ENCODE assay signal across 17 mouse cellular contexts in genomic region chr15:62265484-62265937, GRCm38 (mm10).
DNase-seq lines count a peak whose midpoint lies in the region; ATAC-seq and TF ChIP-seq lines count a peak whose summit lies in the region.
"Had no signal": no experiment of that assay in that cellular context is flagged by ENCODE, and none has a peak within 500 bp of the region (broad histone marks: within the 10 kb centered on the region; RNA-seq: fewer than 3 reads in every experiment).

No protein-coding gene starts in this region.

- H3K9ac ChIP-seq in kidney, embryonic 15.5 days, result no peak overlapping the region
- no peak overlapping the region for H3K9ac ChIP-seq in kidney, postnatal 0 days (ENCODE audit: low read depth, low read length)
- no peak overlapping the region for H3K9ac ChIP-seq in hindbrain, embryonic 13.5 days
- H3K9ac ChIP-seq: embryonic facial prominence, embryonic 15.5 days; forebrain, embryonic 13.5 days; hindbrain, embryonic 14.5 days; limb, embryonic 12.5 days; liver, embryonic 15.5 days had no signal

- H3K27me3 ChIP-seq in kidney, embryonic 15.5 days, result no peaks in the 10 kb centered on the region
- H3K27me3 ChIP-seq in kidney, postnatal 0 days (ENCODE audit: insufficient read depth, low read length), result no peaks in the 10 kb centered on the region
- H3K27me3 ChIP-seq in splenic B cell, adult 2 months (ENCODE audit: control insufficient read depth, insufficient read depth, low read length, poor library complexity, severe bottlenecking), result no peaks in the 10 kb centered on the region
- H3K27me3 ChIP-seq in hindbrain, embryonic 13.5 days, result no peaks in the 10 kb centered on the region
- H3K27me3 ChIP-seq: embryonic facial prominence, embryonic 15.5 days; forebrain, embryonic 13.5 days; limb, embryonic 12.5 days; liver, embryonic 15.5 days had no signal

- no peaks in the 10 kb centered on the region for H3K9me3 ChIP-seq in kidney, embryonic 15.5 days (replicated peaks)
- H3K9me3 ChIP-seq in kidney, postnatal 0 days (replicated peaks; ENCODE audit: low read length), result no peaks in the 10 kb centered on the region
- no peaks in the 10 kb centered on the region for H3K9me3 ChIP-seq in hindbrain, embryonic 13.5 days
- H3K9me3 ChIP-seq: embryonic facial prominence, embryonic 15.5 days; forebrain, embryonic 13.5 days; limb, embryonic 12.5 days; liver, embryonic 15.5 days; midbrain, embryonic 10.5 days had no signal

- no peak overlapping the region for H3K27ac ChIP-seq in kidney, embryonic 15.5 days
- H3K27ac ChIP-seq in kidney, postnatal 0 days, result no peak overlapping the region
- H3K27ac ChIP-seq in hindbrain, embryonic 13.5 days, result no peak overlapping the region
- H3K27ac ChIP-seq: embryonic facial prominence, embryonic 15.5 days; forebrain, embryonic 13.5 days; hindbrain, embryonic 14.5 days; layer of hippocampus, adult 2 months; limb, embryonic 12.5 days; liver, embryonic 15.5 days; midbrain, embryonic 10.5 days had no signal

- no peaks in the 10 kb centered on the region for H3K36me3 ChIP-seq in kidney, embryonic 15.5 days
- no peaks in the 10 kb centered on the region for H3K36me3 ChIP-seq in kidney, postnatal 0 days (ENCODE audit: insufficient read depth, low read length)
- no peaks in the 10 kb centered on the region for H3K36me3 ChIP-seq in splenic B cell, adult 2 months (ENCODE audit: control insufficient read depth, insufficient read depth, low read length, poor library complexity, severe bottlenecking)
- no peaks in the 10 kb centered on the region for H3K36me3 ChIP-seq in hindbrain, embryonic 13.5 days
- H3K36me3 ChIP-seq: embryonic facial prominence, embryonic 15.5 days; limb, embryonic 12.5 days; liver, embryonic 15.5 days; midbrain, embryonic 10.5 days had no signal

- H3K4me1 ChIP-seq in kidney, embryonic 15.5 days, result 0 out of 2 replicates have a peak, but pooled peaks cover 4% of the 10 kb centered on the region
- H3K4me1 ChIP-seq in kidney, postnatal 0 days (replicated peaks; ENCODE audit: insufficient read depth, low read length), result no peaks in the 10 kb centered on the region
- H3K4me1 ChIP-seq in hindbrain, embryonic 13.5 days (replicated peaks), result no peaks in the 10 kb centered on the region
- H3K4me1 ChIP-seq: embryonic facial prominence, embryonic 15.5 days; forebrain, embryonic 13.5 days; limb, embryonic 12.5 days; midbrain, embryonic 10.5 days had no signal

- no peak overlapping the region for H3K4me3 ChIP-seq in kidney, embryonic 15.5 days (replicated peaks)
- no peak overlapping the region for H3K4me3 ChIP-seq in kidney, postnatal 0 days (replicated peaks; ENCODE audit: low read depth, low read length)
- no peak overlapping the region for H3K4me3 ChIP-seq in hindbrain, embryonic 13.5 days
- H3K4me3 ChIP-seq: embryonic facial prominence, embryonic 15.5 days; forebrain, embryonic 13.5 days; layer of hippocampus, adult 2 months; limb, embryonic 12.5 days; liver, embryonic 15.5 days; midbrain, embryonic 10.5 days had no signal

- no peak for TF ChIP-seq CTCF in kidney, postnatal 0 days (IDR thresholded peaks at IDR 0.05; ENCODE audit: low read depth)

- 69% methylated on average over 4 of the region's 4 CpGs for WGBS in kidney, embryonic 15.5 days
- 83% methylated on average over 4 of the region's 4 CpGs for WGBS in kidney, postnatal 0 days
- WGBS in hindbrain, embryonic 13.5 days, result 87% methylated on average over 4 of the region's 4 CpGs

- no peak overlapping the region for H3K4me2 ChIP-seq in kidney, embryonic 15.5 days
- no peak overlapping the region for H3K4me2 ChIP-seq in kidney, postnatal 0 days (ENCODE audit: low read length)
- no peak overlapping the region for H3K4me2 ChIP-seq in hindbrain, embryonic 13.5 days
- H3K4me2 ChIP-seq: embryonic facial prominence, embryonic 15.5 days; forebrain, embryonic 13.5 days; hindbrain, embryonic 14.5 days; limb, embryonic 12.5 days; liver, embryonic 15.5 days had no signal

- ATAC-seq in kidney, embryonic 15.5 days (replicated peaks; ENCODE audit: low FRiP score), result no peak
- peak; percentile 79 for ATAC-seq in activated CD4-positive, CD25-positive, alpha-beta regulatory T cell, adult 4 months
- peak; percentile 57 for ATAC-seq in kidney, postnatal 0 days (replicated peaks; ENCODE audit: low FRiP score, low read depth)
- ATAC-seq in hindbrain, embryonic 13.5 days (ENCODE audit: low FRiP score), result no peak
- ATAC-seq: forebrain, embryonic 13.5 days had no signal

- DNase-seq in kidney, adult 18-20 months, result peak; percentile 44
- DNase-seq in kidney, postnatal 0 days (ENCODE audit: low spot score), result no peak
- DNase-seq in splenic B cell, adult 2 months (ENCODE audit: low read depth, low spot score), result peak; percentile 85
- DNase-seq in ovary, postnatal 36 days (ENCODE audit: low spot score), result no peak
- DNase-seq in heart, adult 8-10 months (ENCODE audit: low spot score), result no peak
- DNase-seq: adrenal gland, postnatal 10 days; cerebellum, adult 9-10 months had no signal

Comparison
In these comparisons a context has a peak if more than half of its experiments do, and no peak if none do; other contexts are left out.
1. DNase-seq: peak in kidney, adult 18-20 months (single experiment) and splenic B cell, adult 2 months (single experiment); none in kidney, postnatal 0 days (single experiment), ovary, postnatal 36 days (single experiment) and heart, adult 8-10 months (single experiment).
2. ATAC-seq: peak in activated CD4-positive, CD25-positive, alpha-beta regulatory T cell, adult 4 months (single experiment) and kidney, postnatal 0 days (single experiment); none in kidney, embryonic 15.5 days (single experiment) and hindbrain, embryonic 13.5 days (single experiment).